Mouse (Mus musculus): ENCODE data around the gene Nrxn1.

DNA sequence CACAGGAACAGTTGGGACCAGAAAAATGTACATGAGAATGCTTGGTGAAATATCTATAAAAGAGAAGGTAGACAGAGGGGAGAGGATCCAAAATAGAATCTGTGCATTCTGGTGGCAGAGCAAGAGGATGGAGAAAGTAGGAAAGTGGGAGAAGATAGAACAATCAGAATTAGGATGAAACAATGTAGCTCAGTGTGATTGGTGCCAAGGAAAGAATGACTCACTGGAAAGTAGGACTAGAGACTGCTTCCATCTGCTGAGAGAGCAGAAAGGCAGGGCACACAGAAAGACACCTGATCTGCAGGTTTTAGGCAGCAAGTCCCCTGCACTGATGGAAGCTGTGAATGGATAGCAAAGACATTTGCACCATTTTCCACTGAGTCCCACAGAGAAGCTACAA lies 657.0 kb downstream of the Nrxn1 start:
- TF ChIP-seq CTCF (IDR thresholded peaks at IDR 0.05; ENCODE audit: low read depth, low read length), result no peak
- TF ChIP-seq GATA1 (IDR thresholded peaks at IDR 0.05; ENCODE audit: borderline replicate concordance, low read length), result no peak
- TF ChIP-seq TAL1 (conservative IDR thresholded peaks at IDR 0.05; ENCODE audit: low read depth, low read length), result no peak

Measured in G1E (cell line).